Mouse (Mus musculus) embryonic facial prominence, embryonic 11.5 days (tissue): ENCODE measurements around the gene Tmem121. TPM values are rescaled to one million over a fixed set of nuclear protein-coding genes. Genes with fewer than 3 reads are reported as not detected.

Source experiments
- ATAC-seq: fragments of 200-750 bp; cut with Nextera tagmentation; replicated peaks from 2 replicates; pipeline ENCODE4 v1.8.0; 2017; ENCODE audit warnings: low read depth; ENCODE audit not compliant: insufficient number of reproducible peaks, low FRiP score, low TSS enrichment
- DNase-seq: peaks from one replicate; pipeline ENCODE4 v3.0.0-alpha.2; 2015; ENCODE audit warnings: low spot score
- H3K27ac ChIP-seq: fragments of 300-500 bp; sonication (generic); replicated peaks from 2 replicates; pipeline ENCODE4 v1.5.1; 2014; ENCODE audit warnings: mild to moderate bottlenecking, low read depth, low read length, control low read depth
- H3K27me3 ChIP-seq: fragments of 300-500 bp; sonication (generic); 2 replicates; pipeline ENCODE4 v1.6.1; 2014; ENCODE audit warnings: mild to moderate bottlenecking, low read length, moderate library complexity, mixed read lengths; ENCODE audit not compliant: control insufficient read depth, insufficient read depth
- H3K36me3 ChIP-seq: fragments of 300-500 bp; sonication (generic); replicated peaks from 2 replicates; pipeline ENCODE4 v1.6.1; 2014; ENCODE audit warnings: low read depth, mild to moderate bottlenecking, low read length, moderate library complexity, mixed read lengths; ENCODE audit not compliant: control insufficient read depth, insufficient read depth
- H3K4me1 ChIP-seq: fragments of 300-500 bp; sonication (generic); 2 replicates; pipeline ENCODE4 v1.6.1; 2014; ENCODE audit warnings: low read length, mixed read lengths; ENCODE audit not compliant: control insufficient read depth, insufficient read depth
- H3K4me2 ChIP-seq: fragments of 300-500 bp; sonication (generic); 2 replicates; pipeline ENCODE4 v1.6.1; 2014; ENCODE audit warnings: low read depth, mild to moderate bottlenecking, control low read depth, low read length, moderate library complexity
- H3K4me3 ChIP-seq: fragments of 300-500 bp; sonication (generic); 2 replicates; pipeline ENCODE4 v1.5.1; 2014; ENCODE audit warnings: low read depth, low read length, control low read depth
- H3K9ac ChIP-seq: fragments of 300-500 bp; sonication (generic); replicated peaks from 2 replicates; pipeline ENCODE4 v1.6.1; 2014; ENCODE audit warnings: mild to moderate bottlenecking, control low read depth, low read length
- H3K9me3 ChIP-seq: fragments of 300-500 bp; sonication (generic); replicated peaks from 2 replicates; pipeline ENCODE4 v1.6.1; 2016; ENCODE audit warnings: mild to moderate bottlenecking, low read length, inconsistent platforms, mixed read lengths; ENCODE audit not compliant: control insufficient read depth
- whole genome bisulfite sequencing: fragments of 180-500 bp; shearing (Covaris S2); extraction: QIAGEN DNeasy Blood & Tissue Kit; methylation state at CpG from one replicate; pipeline ENCODE4 v1.1.7; 2014; 5-methylcytosine and 5-hydroxymethylcytosine counted together
- polyA plus RNA-seq: library from polyadenylated mRNA; unstranded; fragments of >200 nt; fragmentation: Nextera tagmentation; extraction: Ambion mirVana; gene quantifications from 2 replicates; pipeline ENCODE4 v1.2.1, GENCODE M21; 2014

The Tmem121 gene
- polyA plus RNA-seq, 1 experiment from 2014 or later: 5.7 TPM

GRCm38 (mm10) chr12:113140616-113141411, 44.9 kb upstream of the Tmem121 start:
- DNase-seq (no peak), ATAC-seq (peak; percentile 2)
- no peaks in the 10 kb centered on the region for H3K9me3 ChIP-seq
- peaks cover 7% of the 10 kb centered on the region for H3K4me1 ChIP-seq
- peak overlapping the region; percentile 79 for H3K4me2 ChIP-seq
- peak overlapping the region; percentile 4; the same call in 1 of the 2 replicates for H3K9ac ChIP-seq
- 3% methylated on average over 49 of the region's 49 CpGs for WGBS
- H3K36me3 ChIP-seq: peaks cover 9% of the 10 kb centered on the region
- H3K27me3 ChIP-seq: peaks cover 14% of the 10 kb centered on the region
- peak overlapping the region; percentile 43 for H3K4me3 ChIP-seq
- H3K27ac ChIP-seq: no peak overlapping the region

GRCm38 (mm10) chr12:113141531-113141973, 44.2 kb upstream of the Tmem121 start:
- Histone ChIP-seq H3K4me3 (peak overlapping the region; percentile 43), H3K4me1 (peaks cover 7% of the 10 kb centered on the region), H3K4me2 (peak overlapping the region; percentile 79), H3K27ac (peak overlapping the region; percentile 35; the same call in 1 of the 2 replicates), H3K27me3 (peaks cover 16% of the 10 kb centered on the region), H3K36me3 (peaks cover 4% of the 10 kb centered on the region), H3K9ac (no peak overlapping the region), H3K9me3 (no peaks in the 10 kb centered on the region)
- ATAC-seq: no peak
- no peak for DNase-seq
- WGBS: 46% methylated on average over 8 of the region's 8 CpGs

GRCm38 (mm10) chr12:113142021-113142975, 43.4 kb upstream of the Tmem121 start:
- Histone ChIP-seq H3K4me1 (peaks cover 7% of the 10 kb centered on the region), H3K36me3 (no peaks in the 10 kb centered on the region; the same call in none of the 2 replicates), H3K27ac (peak overlapping the region; percentile 35), H3K9me3 (no peaks in the 10 kb centered on the region), H3K9ac (peak overlapping the region; percentile 25; the same call in 1 of the 2 replicates), H3K4me3 (peak overlapping the region; percentile 6; the same call in 1 of the 2 replicates), H3K27me3 (peaks cover 22% of the 10 kb centered on the region), H3K4me2 (peak overlapping the region; percentile 79)
- 15% methylated on average over 15 of the region's 15 CpGs for WGBS
- DNase-seq (peak; percentile 52), ATAC-seq (no peak)

GRCm38 (mm10) chr12:113143164-113143563, 42.6 kb upstream of the Tmem121 start:
- DNase-seq: no peak
- 60% methylated on average over 7 of the region's 7 CpGs for WGBS
- ATAC-seq: no peak
- H3K9ac ChIP-seq: no peak overlapping the region
- peak overlapping the region; percentile 19; the same call in 1 of the 2 replicates for H3K4me2 ChIP-seq
- no peaks in the 10 kb centered on the region; the same call in 1 of the 2 replicates for H3K36me3 ChIP-seq
- peaks cover 22% of the 10 kb centered on the region for H3K27me3 ChIP-seq
- H3K9me3 ChIP-seq: no peaks in the 10 kb centered on the region
- H3K27ac ChIP-seq: no peak overlapping the region
- H3K4me1 ChIP-seq: peaks cover 7% of the 10 kb centered on the region
- H3K4me3 ChIP-seq: 0 out of 2 replicates have a peak overlapping the region, but pooled peaks have one; percentile 6

GRCm38 (mm10) chr12:113144001-113144756, 41.6 kb upstream of the Tmem121 start:
- no peak overlapping the region for H3K27ac ChIP-seq
- H3K36me3 ChIP-seq: no peaks in the 10 kb centered on the region
- ATAC-seq (no peak), DNase-seq (no peak)
- peaks cover 7% of the 10 kb centered on the region for H3K4me1 ChIP-seq
- no peak overlapping the region for H3K4me3 ChIP-seq
- H3K27me3 ChIP-seq: peaks cover 22% of the 10 kb centered on the region
- no peak overlapping the region for H3K9ac ChIP-seq
- 78% methylated on average over 20 of the region's 20 CpGs for WGBS
- H3K4me2 ChIP-seq: no peak overlapping the region
- H3K9me3 ChIP-seq: no peaks in the 10 kb centered on the region

- peaks cover 4% of the 10 kb centered on the region for H3K4me1 ChIP-seq
Measured at GRCm38 (mm10) chr12:113144886-113145285, 40.8 kb upstream of the Tmem121 start.

GRCm38 (mm10) chr12:113145591-113145990, 40.1 kb upstream of the Tmem121 start:
- peaks cover 4% of the 10 kb centered on the region for H3K4me1 ChIP-seq
- no peak overlapping the region for H3K4me2 ChIP-seq
- no peaks in the 10 kb centered on the region for H3K36me3 ChIP-seq
- no peak overlapping the region for H3K9ac ChIP-seq
- no peaks in the 10 kb centered on the region for H3K9me3 ChIP-seq
- DNase-seq: no peak
- H3K4me3 ChIP-seq: no peak overlapping the region
- H3K27ac ChIP-seq: no peak overlapping the region
- 83% methylated on average over 5 of the region's 5 CpGs for WGBS
- ATAC-seq: no peak
- H3K27me3 ChIP-seq: peaks cover 22% of the 10 kb centered on the region

More at GRCm38 (mm10) chr12:113144886-113145285, 40.8 kb upstream of the Tmem121 start:
- no peak overlapping the region for H3K4me3 ChIP-seq
- H3K9ac ChIP-seq: no peak overlapping the region
- no peak overlapping the region for H3K27ac ChIP-seq
- DNase-seq (no peak), ATAC-seq (no peak)
- H3K4me2 ChIP-seq: no peak overlapping the region
- no peaks in the 10 kb centered on the region for H3K9me3 ChIP-seq
- H3K27me3 ChIP-seq: peaks cover 22% of the 10 kb centered on the region
- WGBS: 91% methylated on average over 16 of the region's 16 CpGs
- H3K36me3 ChIP-seq: no peaks in the 10 kb centered on the region
